Mouse (Mus musculus): ENCODE results near the gene Ift57. TPM values are rescaled to one million over a fixed set of nuclear protein-coding genes. Genes with fewer than 3 reads are reported as not detected.

Gene Ift57
- polyA plus RNA-seq, 1 experiment from 2014 or later, result 38.9 TPM

DNA sequence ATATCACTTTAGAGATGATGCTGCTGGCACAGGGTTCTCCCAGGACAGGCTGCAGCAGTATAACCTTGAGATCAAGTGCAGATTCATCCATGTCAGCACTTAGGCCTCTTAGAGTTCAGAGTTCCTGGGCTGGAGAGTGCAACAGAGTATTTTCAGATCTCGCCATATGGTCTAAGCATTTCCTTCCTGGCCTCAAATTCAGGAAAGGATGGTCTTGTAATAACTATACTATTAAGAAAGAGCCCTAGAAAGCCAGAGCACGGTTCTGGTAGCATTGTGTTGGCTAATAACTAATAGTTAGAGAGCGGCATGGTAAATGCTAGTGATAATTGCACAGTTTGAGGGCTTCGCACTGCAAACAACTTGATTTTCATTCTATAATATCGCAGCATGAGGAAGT, 62.9 kb downstream of the Ift57 start:
- no peaks in the 10 kb centered on the region for H3K9me3 ChIP-seq (replicated peaks)
- H3K4me3 ChIP-seq, result no peak overlapping the region
- H3K4me1 ChIP-seq, result no peaks in the 10 kb centered on the region
- no peak for ATAC-seq
- H3K9ac ChIP-seq, result no peak overlapping the region
- peaks cover 7% of the 10 kb centered on the region; the same call in 1 of the 2 replicates for H3K36me3 ChIP-seq (ENCODE audit: poor library complexity, severe bottlenecking)
- H3K27me3 ChIP-seq, result no peaks in the 10 kb centered on the region
- no peak overlapping the region for H3K27ac ChIP-seq
- WGBS, result 88% methylated on average over 5 of the region's 5 CpGs
- no peak overlapping the region for H3K4me2 ChIP-seq

- Histone ChIP-seq H3K9me3 (replicated peaks) (no peaks in the 10 kb centered on the region), H3K27me3 (no peaks in the 10 kb centered on the region), H3K27ac (no peak overlapping the region), H3K4me2 (no peak overlapping the region), H3K4me3 (no peak overlapping the region), H3K9ac (no peak overlapping the region), H3K36me3 (ENCODE audit: poor library complexity, severe bottlenecking) (peaks cover 7% of the 10 kb centered on the region; the same call in 1 of the 2 replicates), H3K4me1 (no peaks in the 10 kb centered on the region)
- WGBS, result 65% methylated on average over 3 of the region's 3 CpGs
- ATAC-seq, result no peak; the same call in 1 of the 2 replicates
Measured at GRCm38 (mm10) chr16:49766326-49766725, 67.3 kb downstream of the Ift57 start.

DNA sequence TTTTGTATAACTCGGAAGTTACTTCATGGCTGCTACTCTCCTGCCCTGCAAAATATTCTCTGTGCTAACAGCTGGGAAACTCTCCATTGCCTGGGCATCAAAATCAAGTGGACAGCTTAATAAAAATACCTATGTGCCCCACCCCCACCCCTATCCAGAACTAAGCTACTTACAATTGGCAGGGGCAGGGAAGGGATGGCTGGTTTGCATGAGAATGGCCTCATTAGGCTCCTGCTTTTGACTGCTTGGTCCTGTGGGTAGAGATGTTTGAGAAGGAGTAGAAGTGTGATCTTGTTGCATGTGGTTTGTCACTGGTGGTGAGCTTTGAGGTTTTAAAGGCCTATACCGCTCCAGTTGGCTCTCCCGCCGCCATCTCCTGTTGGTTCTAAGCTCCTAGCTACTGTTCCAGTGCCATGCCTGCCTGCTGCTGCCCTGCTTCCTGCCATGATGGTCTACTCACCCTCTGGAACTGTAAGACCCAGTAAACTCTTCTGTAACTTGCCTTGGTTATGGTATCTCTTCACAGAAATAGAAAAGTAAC, 69.5 kb downstream of the Ift57 start:
- no peak for ATAC-seq
- H3K27me3 ChIP-seq, result no peaks in the 10 kb centered on the region
- H3K27ac ChIP-seq, result no peak overlapping the region
- H3K4me3 ChIP-seq, result no peak overlapping the region
- H3K9ac ChIP-seq, result no peak overlapping the region
- H3K36me3 ChIP-seq (ENCODE audit: poor library complexity, severe bottlenecking), result peaks cover 7% of the 10 kb centered on the region; the same call in 1 of the 2 replicates
- H3K4me1 ChIP-seq, result no peaks in the 10 kb centered on the region
- 82% methylated on average over 4 of the region's 4 CpGs for WGBS
- H3K9me3 ChIP-seq (replicated peaks), result no peaks in the 10 kb centered on the region
- H3K4me2 ChIP-seq, result no peak overlapping the region

DNA sequence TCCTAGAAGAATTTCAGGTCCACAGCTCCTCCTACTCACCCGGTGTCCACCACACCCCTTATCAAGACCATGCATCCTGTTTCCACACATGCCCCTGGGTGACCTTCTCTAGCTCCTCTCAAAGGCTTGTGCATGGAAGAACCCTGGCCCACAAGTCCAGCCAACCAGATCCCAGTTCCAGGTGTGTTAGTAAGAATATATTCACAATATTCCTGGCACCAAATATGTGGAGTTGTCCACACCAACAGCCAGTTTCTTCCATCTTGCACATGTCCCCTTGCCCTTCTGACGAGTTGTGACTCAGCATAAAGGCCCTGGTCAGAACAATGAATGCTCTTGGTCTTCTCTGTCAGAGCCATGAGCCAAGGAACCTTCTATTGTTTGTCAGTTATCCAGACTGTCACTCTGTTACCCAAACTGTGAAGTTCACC, 70.8 kb downstream of the Ift57 start:
- Histone ChIP-seq H3K4me2 (no peak overlapping the region), H3K4me3 (no peak overlapping the region), H3K27me3 (no peaks in the 10 kb centered on the region), H3K9ac (no peak overlapping the region), H3K4me1 (no peaks in the 10 kb centered on the region), H3K9me3 (replicated peaks) (no peaks in the 10 kb centered on the region), H3K36me3 (ENCODE audit: poor library complexity, severe bottlenecking) (no peaks in the 10 kb centered on the region), H3K27ac (no peak overlapping the region)
- ATAC-seq, result no peak
- 79% methylated on average over 2 of the region's 2 CpGs for whole genome bisulfite sequencing

DNA sequence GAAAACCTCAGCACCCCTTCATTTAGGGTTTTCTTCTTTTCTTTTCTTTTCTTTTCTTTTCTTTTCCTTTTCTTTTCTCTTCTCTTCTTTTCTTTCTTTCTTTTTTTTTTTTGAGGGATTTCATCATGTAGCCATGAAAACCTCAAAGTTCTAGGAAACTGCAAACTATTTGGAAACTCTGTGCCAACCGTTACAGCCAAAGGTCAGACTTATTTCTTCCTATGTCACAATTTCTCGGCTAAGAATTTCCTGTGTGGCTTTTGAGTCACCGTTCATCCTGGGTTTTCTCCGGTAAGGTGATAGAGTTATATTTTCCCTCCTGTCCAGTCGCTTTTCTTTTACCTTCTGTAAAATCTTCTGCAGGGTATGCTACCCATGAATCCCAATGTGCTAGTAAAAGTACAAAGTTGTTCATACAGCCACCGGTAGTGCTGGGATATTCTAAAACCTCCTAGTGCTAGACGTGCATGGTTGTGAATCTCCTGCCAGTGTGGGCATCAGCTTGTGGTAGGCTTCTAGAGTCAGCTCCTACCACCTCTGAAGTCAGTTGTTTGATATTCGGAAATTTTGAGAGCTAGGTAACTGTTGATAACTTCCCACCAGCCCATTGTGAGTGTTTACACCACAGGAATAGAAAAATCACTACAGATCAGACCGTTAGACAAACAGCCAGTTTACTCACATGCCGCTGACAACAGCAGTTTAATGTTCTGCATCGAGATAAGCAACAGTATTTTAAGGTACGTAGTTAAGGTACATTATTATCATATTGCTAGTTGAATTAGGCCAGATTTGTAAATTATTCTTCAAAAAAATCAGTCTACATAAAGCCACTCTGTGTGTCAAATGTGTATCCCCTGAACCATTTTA, 71.5 kb downstream of the Ift57 start:
- no peak overlapping the region for H3K27ac ChIP-seq
- no peaks in the 10 kb centered on the region for H3K27me3 ChIP-seq
- no peaks in the 10 kb centered on the region for H3K4me1 ChIP-seq
- no peaks in the 10 kb centered on the region for H3K36me3 ChIP-seq (ENCODE audit: poor library complexity, severe bottlenecking)
- no peak overlapping the region for H3K4me3 ChIP-seq
- 93% methylated on average over 12 of the region's 12 CpGs for WGBS
- H3K4me2 ChIP-seq, result no peak overlapping the region
- no peak for ATAC-seq
- H3K9ac ChIP-seq, result no peak overlapping the region
- no peaks in the 10 kb centered on the region for H3K9me3 ChIP-seq (replicated peaks)

- Histone ChIP-seq H3K27me3 (no peaks in the 10 kb centered on the region), H3K4me3 (no peak overlapping the region), H3K27ac (no peak overlapping the region), H3K9ac (no peak overlapping the region), H3K9me3 (replicated peaks) (no peaks in the 10 kb centered on the region), H3K4me1 (no peaks in the 10 kb centered on the region), H3K4me2 (no peak overlapping the region), H3K36me3 (ENCODE audit: poor library complexity, severe bottlenecking) (no peaks in the 10 kb centered on the region)
- no peak for ATAC-seq
- WGBS, result 86% methylated on average over 7 of the region's 7 CpGs
Measured at GRCm38 (mm10) chr16:49771609-49772396, 72.8 kb downstream of the Ift57 start.

- Histone ChIP-seq H3K4me3 (no peak overlapping the region), H3K27ac (no peak overlapping the region), H3K4me2 (no peak overlapping the region), H3K36me3 (ENCODE audit: poor library complexity, severe bottlenecking) (no peaks in the 10 kb centered on the region), H3K9ac (no peak overlapping the region), H3K4me1 (no peaks in the 10 kb centered on the region), H3K27me3 (no peaks in the 10 kb centered on the region), H3K9me3 (replicated peaks) (no peaks in the 10 kb centered on the region)
- WGBS, result 81% methylated on average over 1 of the region's 1 CpGs
- ATAC-seq, result no peak
Measured at GRCm38 (mm10) chr16:49772576-49772975, 73.5 kb downstream of the Ift57 start.

- H3K9me3 ChIP-seq (replicated peaks), result no peaks in the 10 kb centered on the region
- no peak overlapping the region for H3K4me3 ChIP-seq
- ATAC-seq, result no peak
- no peak overlapping the region for H3K27ac ChIP-seq
- H3K9ac ChIP-seq, result no peak overlapping the region
- no peaks in the 10 kb centered on the region for H3K27me3 ChIP-seq
- H3K4me2 ChIP-seq, result no peak overlapping the region
- H3K36me3 ChIP-seq (ENCODE audit: poor library complexity, severe bottlenecking), result no peaks in the 10 kb centered on the region
- 90% methylated on average over 1 of the region's 1 CpGs for WGBS
- no peaks in the 10 kb centered on the region for H3K4me1 ChIP-seq
Measured at GRCm38 (mm10) chr16:49773068-49773467, 74.0 kb downstream of the Ift57 start.

DNA sequence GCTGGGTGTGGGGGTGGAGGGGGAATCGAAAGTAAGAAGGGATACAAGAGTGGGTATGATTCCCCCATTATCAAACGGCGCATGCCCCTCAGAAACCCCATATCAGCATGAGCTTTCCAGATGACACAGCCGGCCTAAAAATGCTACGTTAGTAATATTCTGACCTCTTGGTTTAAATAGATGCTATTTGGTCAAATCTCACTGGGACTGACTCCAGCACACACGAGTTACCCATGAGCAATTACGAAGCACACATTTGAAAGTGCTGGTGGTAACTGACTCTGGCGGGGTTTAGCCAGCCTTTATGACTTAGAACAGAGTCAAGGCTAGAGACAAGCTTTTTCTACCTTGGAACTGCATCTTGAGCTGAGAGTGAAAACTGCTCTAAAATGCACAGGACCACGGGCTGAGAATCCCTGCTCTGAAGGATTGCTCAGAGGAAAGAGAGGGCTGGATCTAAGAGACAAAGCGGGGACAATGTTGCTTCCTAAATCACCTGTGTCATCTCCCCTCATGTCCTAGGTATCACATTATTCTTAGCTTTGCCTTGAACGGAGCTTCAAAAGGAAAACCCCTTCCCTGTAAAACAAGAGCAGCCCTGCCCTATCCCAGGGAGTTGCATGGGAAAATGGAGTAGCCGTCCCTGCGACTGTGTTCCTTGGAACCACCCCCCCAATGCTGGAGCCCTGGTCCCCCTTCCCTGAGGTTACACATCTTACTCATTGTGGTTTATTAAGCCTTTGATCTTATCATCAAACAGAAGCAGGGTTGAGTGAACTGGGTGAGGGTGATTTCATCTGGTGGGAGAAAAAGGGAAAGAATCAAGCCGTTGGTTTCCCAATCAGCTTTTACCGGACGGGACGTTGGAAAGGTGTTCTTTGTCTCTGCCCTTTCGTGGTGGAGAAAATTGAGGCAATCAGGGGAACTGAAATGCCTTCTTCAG, 75.3 kb downstream of the Ift57 start:
- no peak for ATAC-seq
- H3K9me3 ChIP-seq (replicated peaks), result no peaks in the 10 kb centered on the region
- WGBS, result 85% methylated on average over 18 of the region's 18 CpGs

DNA sequence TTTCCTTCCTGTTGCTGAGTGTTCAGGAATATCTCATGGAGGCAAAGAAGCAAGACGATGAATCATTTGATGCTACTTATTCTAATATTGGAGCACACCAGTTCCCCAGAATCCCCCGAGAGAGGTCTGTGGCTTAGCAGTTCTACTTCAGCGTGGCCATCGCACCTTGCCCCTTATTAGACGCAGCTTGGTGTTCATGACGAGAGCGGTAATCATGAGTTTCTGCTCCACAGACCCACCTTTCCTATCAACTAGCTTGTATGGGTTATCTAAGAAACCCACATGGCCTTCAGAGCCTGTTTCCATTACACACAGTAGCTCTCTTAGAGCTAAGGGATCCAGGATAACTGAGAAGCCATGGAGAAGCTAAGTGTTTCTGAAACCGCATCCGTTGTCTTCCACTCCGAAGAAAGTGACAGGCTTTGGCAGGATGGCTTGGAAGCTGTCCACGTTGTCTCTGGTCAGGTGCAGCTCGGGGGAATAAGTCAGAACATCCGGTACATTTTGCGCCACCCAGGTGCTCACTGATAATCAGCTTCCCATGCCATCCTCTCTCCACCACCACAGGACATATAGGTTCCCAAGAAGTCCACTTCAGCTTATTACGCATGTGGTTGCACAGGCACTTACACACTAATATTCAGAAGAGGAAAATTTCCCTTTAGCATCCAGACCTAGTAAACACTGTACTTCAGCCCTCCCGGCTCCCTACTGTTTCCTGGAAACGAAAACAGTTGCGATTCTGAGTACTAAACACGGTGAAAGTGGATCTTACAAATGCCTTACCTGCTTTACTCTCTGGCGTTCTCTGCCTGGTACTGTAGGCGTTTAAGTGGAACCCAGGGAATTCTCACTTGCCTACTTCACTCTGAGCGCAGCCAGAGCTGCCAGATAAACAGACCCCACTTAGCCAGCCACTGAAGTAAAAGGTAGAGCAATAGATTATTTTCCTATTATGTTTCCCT, 76.3 kb downstream of the Ift57 start:
- ATAC-seq, result no peak
- Histone ChIP-seq H3K9me3 (replicated peaks) (no peaks in the 10 kb centered on the region), H3K4me1 (no peaks in the 10 kb centered on the region), H3K36me3 (ENCODE audit: poor library complexity, severe bottlenecking) (no peaks in the 10 kb centered on the region), H3K4me3 (no peak overlapping the region), H3K27ac (no peak overlapping the region), H3K4me2 (no peak overlapping the region), H3K27me3 (no peaks in the 10 kb centered on the region), H3K9ac (no peak overlapping the region)
- 90% methylated on average over 22 of the region's 22 CpGs for WGBS

More for the DNA sequence above, 75.3 kb downstream of the Ift57 start:
- Histone ChIP-seq H3K36me3 (ENCODE audit: poor library complexity, severe bottlenecking) (no peaks in the 10 kb centered on the region), H3K27ac (no peak overlapping the region), H3K4me1 (no peaks in the 10 kb centered on the region), H3K27me3 (no peaks in the 10 kb centered on the region), H3K4me2 (no peak overlapping the region), H3K9ac (no peak overlapping the region), H3K4me3 (no peak overlapping the region)

All from forebrain, embryonic 13.5 days (tissue).